ENCODE assay signal across 7 mouse cellular contexts in the genomic region with DNA sequence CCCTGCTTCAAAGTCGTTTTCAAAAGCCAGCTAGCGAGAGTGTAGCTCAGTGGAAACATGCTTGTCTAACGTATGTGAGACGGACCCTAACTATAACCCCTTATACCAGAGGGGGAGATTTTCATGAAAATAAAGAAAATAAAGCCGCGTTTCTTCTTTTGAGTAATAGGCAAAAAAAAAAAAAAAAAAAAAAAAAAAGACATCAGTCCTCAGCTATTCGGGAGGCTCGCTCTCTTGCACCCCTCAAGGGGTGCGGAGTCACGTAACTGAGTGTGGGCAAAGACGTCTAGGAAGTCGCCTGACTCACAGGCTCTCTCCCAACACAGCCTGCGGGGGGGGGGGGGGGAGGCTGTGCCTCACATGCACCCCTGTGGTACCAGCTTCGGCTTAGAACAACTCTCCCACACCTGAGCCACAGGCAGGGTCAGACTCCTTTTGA. TPM values are rescaled to one million over a fixed set of nuclear protein-coding genes. Genes with fewer than 3 reads are reported as not detected.
DNase-seq lines count a peak whose midpoint lies in the region; ATAC-seq and TF ChIP-seq lines count a peak whose summit lies in the region.

No protein-coding gene starts in this region.

- TF ChIP-seq POLR2A in thymus, adult 2 months (IDR thresholded peaks at IDR 0.05; ENCODE audit: control insufficient read depth, extremely low read depth, insufficient read depth, low read length, poor library complexity), result no peak

- no peak overlapping the region for H3K27ac ChIP-seq in thymus, adult 2 months (ENCODE audit: control insufficient read depth, insufficient read depth, low read length)
- peak overlapping the region; percentile 97 for H3K27ac ChIP-seq in forebrain, embryonic 12.5 days
- H3K27ac ChIP-seq in liver, embryonic 13.5 days, result peak overlapping the region; percentile 93

- WGBS in thymus, adult 2 months, result 36% methylated on average over 14 of the region's 14 CpGs
- WGBS in forebrain, embryonic 12.5 days, result 43% methylated on average over 14 of the region's 14 CpGs
- 37% methylated on average over 14 of the region's 14 CpGs for WGBS in liver, embryonic 13.5 days (ENCODE audit: insufficient replicate concordance)

- H3K4me2 ChIP-seq in forebrain, embryonic 12.5 days, result peak overlapping the region; percentile 80
- H3K4me2 ChIP-seq in liver, embryonic 13.5 days, result peak overlapping the region; percentile 96

- no peak for DNase-seq in thymus, adult 2 months
- DNase-seq in thymus, postnatal 36 days, result no peak
- DNase-seq in liver, embryonic 13.5 days, result no peak
- DNase-seq in cerebellum, adult 11-12 months, result no peak
- no peak for DNase-seq in cerebellum, adult 11 months

- H3K36me3 ChIP-seq in thymus, adult 2 months (ENCODE audit: control insufficient read depth, insufficient read depth, low read length), result peaks cover 8% of the 10 kb centered on the region
- H3K36me3 ChIP-seq in forebrain, embryonic 12.5 days (replicated peaks), result peaks cover 46% of the 10 kb centered on the region
- peaks cover 47% of the 10 kb centered on the region for H3K36me3 ChIP-seq in liver, embryonic 13.5 days

- H3K4me1 ChIP-seq in thymus, adult 2 months (replicated peaks; ENCODE audit: control insufficient read depth, insufficient read depth, low read length), result peaks cover 11% of the 10 kb centered on the region
- H3K4me1 ChIP-seq in forebrain, embryonic 12.5 days, result peaks cover 41% of the 10 kb centered on the region
- peaks cover 42% of the 10 kb centered on the region for H3K4me1 ChIP-seq in liver, embryonic 13.5 days (replicated peaks)

- H3K4me3 ChIP-seq in thymus, adult 2 months (ENCODE audit: control insufficient read depth, insufficient read depth, low read length), result peak overlapping the region; percentile 86
- peak overlapping the region; percentile 97 for H3K4me3 ChIP-seq in forebrain, embryonic 12.5 days (replicated peaks)
- peak overlapping the region; percentile 92 for H3K4me3 ChIP-seq in liver, embryonic 13.5 days (replicated peaks)

- no peaks in the 10 kb centered on the region for H3K9me3 ChIP-seq in forebrain, embryonic 12.5 days
- H3K9me3 ChIP-seq in liver, embryonic 13.5 days (replicated peaks), result no peaks in the 10 kb centered on the region

- no peaks in the 10 kb centered on the region for H3K27me3 ChIP-seq in thymus, adult 2 months (ENCODE audit: control insufficient read depth, insufficient read depth, low read length)
- 0 out of 2 replicates have a peak, but pooled peaks cover 4% of the 10 kb centered on the region for H3K27me3 ChIP-seq in forebrain, embryonic 12.5 days
- peaks cover 8% of the 10 kb centered on the region for H3K27me3 ChIP-seq in liver, embryonic 13.5 days

- H3K9ac ChIP-seq in forebrain, embryonic 12.5 days, result peak overlapping the region; percentile 98
- peak overlapping the region; percentile 97 for H3K9ac ChIP-seq in liver, embryonic 13.5 days

- no peak for TF ChIP-seq CTCF in thymus, adult 2 months (IDR thresholded peaks at IDR 0.05; ENCODE audit: borderline replicate concordance, control insufficient read depth, extremely low read depth, insufficient read depth, low read length, poor library complexity)

- ATAC-seq in forebrain, embryonic 12.5 days (ENCODE audit: low FRiP score), result no peak
- no peak; the same call in 1 of the 2 replicates for ATAC-seq in liver, embryonic 13.5 days (ENCODE audit: low read depth)
- no peak for ATAC-seq in frontal cortex, adult (ENCODE audit: low TSS enrichment)

RNA-seq across cellular contexts. Expression of a gene that starts 1.3 kb away (rescaled TPM):
- polyA plus RNA-seq in thymus, adult 2 months (2012; rRNA removed), result 188 and 190 TPM in 2 replicates
- 30.6 and 30.8 TPM in 2 replicates for polyA plus RNA-seq in forebrain, embryonic 12.5 days (2016; fragmentation: Nextera tagmentation; extraction: Ambion mirVana)
- polyA plus RNA-seq in liver, embryonic 13.5 days (2015; fragmentation: Nextera tagmentation; extraction: Ambion mirVana), result 3.0 and 4.6 TPM in 2 replicates

RNA-seq across cellular contexts. Expression of a gene that starts 35.3 kb away (rescaled TPM):
- 0.61 and 1.4 TPM in 2 replicates for polyA plus RNA-seq in thymus, adult 2 months (2012; rRNA removed)
- polyA plus RNA-seq in forebrain, embryonic 12.5 days (2016; fragmentation: Nextera tagmentation; extraction: Ambion mirVana), result 0.13 TPM in 1 of 2 replicates, not detected in the other
- 0.06 TPM in 1 of 2 replicates, not detected in the other for polyA plus RNA-seq in liver, embryonic 13.5 days (2015; fragmentation: Nextera tagmentation; extraction: Ambion mirVana)
